Comparison of ENCODE assay signal across 10 mouse cellular contexts in the genomic region with DNA sequence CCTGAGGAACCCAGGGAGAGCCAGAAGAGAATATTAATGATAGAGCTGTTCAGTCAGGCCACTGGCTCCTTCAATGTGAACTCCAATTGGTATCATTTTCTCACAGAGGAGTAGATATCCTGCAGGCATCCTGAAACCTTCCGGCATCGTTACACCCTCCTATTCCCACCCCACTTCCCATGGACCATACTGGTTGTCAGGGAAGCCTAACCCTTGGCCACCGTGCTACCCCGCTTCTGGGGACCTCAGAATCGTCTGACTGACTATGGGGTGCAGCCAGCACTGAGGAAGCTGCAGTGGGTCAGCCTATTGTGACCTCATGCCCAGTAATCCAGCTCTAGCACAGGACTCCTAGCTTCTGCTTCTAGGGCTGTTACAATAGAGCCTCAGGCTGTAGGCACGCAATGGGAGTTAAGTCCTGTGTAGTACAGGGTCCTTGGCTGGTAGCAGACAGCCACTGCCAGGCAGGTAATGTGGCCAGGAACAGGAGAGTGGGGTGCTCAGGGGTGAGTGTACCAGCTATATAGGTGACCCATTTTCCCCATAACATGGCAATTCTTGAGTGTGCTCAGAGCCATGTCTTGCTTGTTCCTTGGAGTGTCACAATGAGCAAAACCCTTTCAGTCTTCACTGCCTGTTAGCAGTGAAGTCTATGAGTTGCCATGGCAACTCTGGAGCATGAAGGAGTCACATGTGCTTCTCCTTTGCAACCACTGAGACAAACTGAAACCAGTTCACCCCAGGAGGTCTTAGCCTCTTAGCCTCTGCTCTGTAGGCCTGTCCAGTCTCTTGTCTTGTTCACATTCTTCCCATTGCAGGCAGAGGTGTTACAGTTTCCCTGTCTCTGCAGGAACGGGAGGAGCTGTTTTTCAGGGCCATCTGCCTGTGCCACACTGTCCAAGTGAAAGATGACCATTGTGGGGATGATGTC. TPM values are rescaled to one million over a fixed set of nuclear protein-coding genes. Genes with fewer than 3 reads are reported as not detected.
DNase-seq lines count a peak whose midpoint lies in the region; ATAC-seq and TF ChIP-seq lines count a peak whose summit lies in the region.
"Had no signal": no experiment of that assay in that cellular context is flagged by ENCODE, and none has a peak within 500 bp of the region (broad histone marks: within the 10 kb centered on the region; RNA-seq: fewer than 3 reads in every experiment).

No protein-coding gene starts in this region.

- peak; percentile 66 for ATAC-seq in embryonic facial prominence, embryonic 11.5 days (replicated peaks; ENCODE audit: insufficient number of reproducible peaks, low FRiP score, low TSS enrichment, low read depth)
- peak; percentile 76 for ATAC-seq in forebrain, embryonic 16.5 days
- ATAC-seq in midbrain, embryonic 11.5 days (ENCODE audit: low FRiP score) = peak; percentile 80
- ATAC-seq in heart, embryonic 12.5 days (ENCODE audit: insufficient number of reproducible peaks, low FRiP score) = no peak

- no peak for TF ChIP-seq POLR2A in kidney, adult 2 months (IDR thresholded peaks at IDR 0.05; ENCODE audit: low read depth, low read length)

- no peak for TF ChIP-seq CTCF in kidney, adult 2 months (conservative IDR thresholded peaks at IDR 0.05; ENCODE audit: insufficient read depth, insufficient read length, low read depth, low read length)

- no peaks in the 10 kb centered on the region for H3K4me1 ChIP-seq in embryonic facial prominence, embryonic 11.5 days (ENCODE audit: control insufficient read depth, insufficient read depth, low read length)
- H3K4me1 ChIP-seq in embryonic facial prominence, embryonic 10.5 days = peaks cover 21% of the 10 kb centered on the region
- peaks cover 7% of the 10 kb centered on the region for H3K4me1 ChIP-seq in forebrain, embryonic 16.5 days (replicated peaks; ENCODE audit: control insufficient read depth, insufficient read depth, low read length)
- peaks cover 15% of the 10 kb centered on the region for H3K4me1 ChIP-seq in midbrain, embryonic 11.5 days (ENCODE audit: control insufficient read depth, insufficient read depth, low read length)
- no peaks in the 10 kb centered on the region for H3K4me1 ChIP-seq in heart, embryonic 12.5 days (replicated peaks)
- H3K4me1 ChIP-seq in kidney, adult 2 months (ENCODE audit: control insufficient read depth, insufficient read depth, low read length) = no peaks in the 10 kb centered on the region

- H3K27me3 ChIP-seq in embryonic facial prominence, embryonic 11.5 days (ENCODE audit: control insufficient read depth, insufficient read depth, low read length) = no peaks in the 10 kb centered on the region
- no peaks in the 10 kb centered on the region for H3K27me3 ChIP-seq in embryonic facial prominence, embryonic 10.5 days (replicated peaks; ENCODE audit: low read depth, poor library complexity, severe bottlenecking)
- H3K27me3 ChIP-seq in forebrain, embryonic 16.5 days (replicated peaks; ENCODE audit: control insufficient read depth, insufficient read depth, low read length) = no peaks in the 10 kb centered on the region
- H3K27me3 ChIP-seq in midbrain, embryonic 11.5 days (ENCODE audit: control insufficient read depth, insufficient read depth, low read length) = no peaks in the 10 kb centered on the region
- no peaks in the 10 kb centered on the region for H3K27me3 ChIP-seq in heart, embryonic 12.5 days (replicated peaks)
- H3K27me3 ChIP-seq in kidney, adult 2 months (replicated peaks; ENCODE audit: control insufficient read depth, insufficient read depth, low read length) = no peaks in the 10 kb centered on the region

- no peak overlapping the region for H3K9ac ChIP-seq in embryonic facial prominence, embryonic 11.5 days (replicated peaks; ENCODE audit: low read length)
- no peak overlapping the region for H3K9ac ChIP-seq in forebrain, embryonic 16.5 days (replicated peaks; ENCODE audit: low read depth, low read length)
- H3K9ac ChIP-seq in midbrain, embryonic 11.5 days (ENCODE audit: low read length) = no peak overlapping the region
- no peak overlapping the region for H3K9ac ChIP-seq in heart, embryonic 12.5 days

- WGBS in embryonic facial prominence, embryonic 11.5 days = 78% methylated on average over 7 of the region's 7 CpGs
- 77% methylated on average over 7 of the region's 7 CpGs for WGBS in embryonic facial prominence, embryonic 10.5 days
- 62% methylated on average over 7 of the region's 7 CpGs for WGBS in forebrain, embryonic 16.5 days
- 55% methylated on average over 7 of the region's 7 CpGs for WGBS in midbrain, embryonic 11.5 days
- 80% methylated on average over 7 of the region's 7 CpGs for WGBS in heart, embryonic 12.5 days
- 91% methylated on average over 7 of the region's 7 CpGs for WGBS in kidney, adult 2 months

- DNase-seq in embryonic facial prominence, embryonic 11.5 days (ENCODE audit: low spot score) = peak; percentile 39
- DNase-seq in embryonic facial prominence, embryonic 10.5 days (ENCODE audit: low spot score) = no peak
- peak; percentile 50 for DNase-seq in ZHBTc4 (ENCODE audit: low read depth, low spot score)
- peak; percentile 87 for DNase-seq in midbrain, embryonic 11.5 days (ENCODE audit: low spot score, missing footprints)
- no peak for DNase-seq in kidney, adult 2 months
- no peak for DNase-seq in gastrocnemius, postnatal 14 days
- DNase-seq: gastrocnemius, adult 2 months; kidney, postnatal 36 days had no signal

- no peak overlapping the region for H3K27ac ChIP-seq in embryonic facial prominence, embryonic 11.5 days (replicated peaks; ENCODE audit: low read depth, low read length)
- H3K27ac ChIP-seq in embryonic facial prominence, embryonic 10.5 days (replicated peaks) = no peak overlapping the region
- peak overlapping the region; percentile 29 for H3K27ac ChIP-seq in forebrain, embryonic 16.5 days (ENCODE audit: low read length)
- H3K27ac ChIP-seq in midbrain, embryonic 11.5 days (ENCODE audit: low read depth, low read length) = no peak overlapping the region
- no peak overlapping the region for H3K27ac ChIP-seq in heart, embryonic 12.5 days (ENCODE audit: poor library complexity, severe bottlenecking)
- no peak overlapping the region for H3K27ac ChIP-seq in kidney, adult 2 months (ENCODE audit: insufficient read depth, low read depth, low read length)
- H3K27ac ChIP-seq: gastrocnemius, adult 2 months had no signal

- intact Hi-C loops in gastrocnemius, postnatal 14 days (cut with DNase I; ENCODE audit: low total_unique reads) = no loop called here

- H3K4me3 ChIP-seq in embryonic facial prominence, embryonic 11.5 days (ENCODE audit: low read depth, low read length) = no peak overlapping the region
- no peak overlapping the region for H3K4me3 ChIP-seq in embryonic facial prominence, embryonic 10.5 days
- no peak overlapping the region for H3K4me3 ChIP-seq in forebrain, embryonic 16.5 days (replicated peaks; ENCODE audit: low read length)
- H3K4me3 ChIP-seq in midbrain, embryonic 11.5 days (ENCODE audit: low read depth, low read length) = no peak overlapping the region
- H3K4me3 ChIP-seq in heart, embryonic 12.5 days = no peak overlapping the region
- no peak overlapping the region for H3K4me3 ChIP-seq in kidney, adult 2 months (ENCODE audit: insufficient read depth, low read depth, low read length)
- H3K4me3 ChIP-seq: gastrocnemius, adult 2 months had no signal

- no peaks in the 10 kb centered on the region; the same call in 1 of the 2 replicates for H3K36me3 ChIP-seq in embryonic facial prominence, embryonic 11.5 days (replicated peaks; ENCODE audit: control insufficient read depth, insufficient read depth, low read depth, low read length)
- H3K36me3 ChIP-seq in embryonic facial prominence, embryonic 10.5 days (replicated peaks) = peaks cover 93% of the 10 kb centered on the region
- H3K36me3 ChIP-seq in forebrain, embryonic 16.5 days (ENCODE audit: control insufficient read depth, insufficient read depth) = peaks cover 17% of the 10 kb centered on the region
- peaks cover 6% of the 10 kb centered on the region for H3K36me3 ChIP-seq in midbrain, embryonic 11.5 days (ENCODE audit: control insufficient read depth, insufficient read depth, low read length)
- peaks cover 90% of the 10 kb centered on the region for H3K36me3 ChIP-seq in heart, embryonic 12.5 days
- peaks cover 11% of the 10 kb centered on the region for H3K36me3 ChIP-seq in kidney, adult 2 months (ENCODE audit: control insufficient read depth, insufficient read depth, low read length)

- no peaks in the 10 kb centered on the region for H3K9me3 ChIP-seq in embryonic facial prominence, embryonic 11.5 days (replicated peaks; ENCODE audit: control insufficient read depth, low read length)
- H3K9me3 ChIP-seq in embryonic facial prominence, embryonic 10.5 days = no peaks in the 10 kb centered on the region
- no peaks in the 10 kb centered on the region for H3K9me3 ChIP-seq in forebrain, embryonic 16.5 days (ENCODE audit: control insufficient read depth, low read length)
- no peaks in the 10 kb centered on the region for H3K9me3 ChIP-seq in midbrain, embryonic 11.5 days (ENCODE audit: control insufficient read depth, low read length)
- H3K9me3 ChIP-seq in heart, embryonic 12.5 days (replicated peaks) = no peaks in the 10 kb centered on the region

- no peak overlapping the region for H3K4me2 ChIP-seq in embryonic facial prominence, embryonic 11.5 days (ENCODE audit: low read depth, low read length)
- H3K4me2 ChIP-seq in forebrain, embryonic 16.5 days (ENCODE audit: low read length) = no peak overlapping the region
- H3K4me2 ChIP-seq in midbrain, embryonic 11.5 days = no peak overlapping the region
- no peak overlapping the region for H3K4me2 ChIP-seq in heart, embryonic 12.5 days

RNA-seq across cellular contexts. Expression of a gene that starts 41.7 kb away (rescaled TPM):
- polyA plus RNA-seq in embryonic facial prominence, embryonic 11.5 days (2014; fragmentation: Nextera tagmentation; extraction: Ambion mirVana) = 14.8 and 17.6 TPM in 2 replicates
- polyA plus RNA-seq in embryonic facial prominence, embryonic 10.5 days (2016; fragmentation: Nextera tagmentation; extraction: Ambion mirVana) = 15.8 and 17.4 TPM in 2 replicates
- polyA plus RNA-seq in forebrain, embryonic 16.5 days (2015; fragmentation: Nextera tagmentation; extraction: Ambion mirVana) = 153 and 163 TPM in 2 replicates
- 44.2 and 46.0 TPM in 2 replicates for polyA plus RNA-seq in midbrain, embryonic 11.5 days (2014; fragmentation: Nextera tagmentation; extraction: Ambion mirVana)
- 11.4 and 11.5 TPM in 2 replicates for polyA plus RNA-seq in heart, embryonic 12.5 days (2016; fragmentation: Nextera tagmentation; extraction: Ambion mirVana)
- 15.1 and 16.6 TPM in 2 replicates for polyA plus RNA-seq in kidney, adult 2 months (2012; rRNA removed)
- total RNA-seq in gastrocnemius, postnatal 14 days (2021) = 10 to 100 TPM; 23.7 to 57.8 TPM

Comparison
In these comparisons a context has a peak if more than half of its experiments do, and no peak if none do; other contexts are left out.
1. DNase-seq: peak in embryonic facial prominence, embryonic 11.5 days (single experiment), ZHBTc4 (single experiment) and midbrain, embryonic 11.5 days (single experiment); none in embryonic facial prominence, embryonic 10.5 days (single experiment), kidney, adult 2 months (single experiment) and gastrocnemius, postnatal 14 days (single experiment).